Mouse (Mus musculus) megakaryocyte progenitor cell, adult 5-6 weeks (primary cell): ENCODE measurements around the gene Cpb2. TPM values are rescaled to one million over a fixed set of nuclear protein-coding genes. Genes with fewer than 3 reads are reported as not detected.

ENCODE experiments used
- ATAC-seq: replicated peaks from 2 replicates; pipeline ENCODE4 v1.8.0; 2016; ENCODE audit warnings: mild to moderate bottlenecking, moderate TSS enrichment, inconsistent platforms; ENCODE audit not compliant: poor library complexity
- total RNA-seq, 2 experiments: library from RNA; stranded (forward) in 1 of 2; stranded (reverse) in 1 of 2; fragments of 157-497, 149-512 nt in 1 of 2; fragments of 200-1000 nt in 1 of 2; gene quantifications; 2 replicates each; pipeline versions ENCODE4 v1.2.3 to v1.2.4; 2015 to 2017

Gene Cpb2
- total RNA-seq, 2 experiments from 2014 or later, result not detected

DNA sequence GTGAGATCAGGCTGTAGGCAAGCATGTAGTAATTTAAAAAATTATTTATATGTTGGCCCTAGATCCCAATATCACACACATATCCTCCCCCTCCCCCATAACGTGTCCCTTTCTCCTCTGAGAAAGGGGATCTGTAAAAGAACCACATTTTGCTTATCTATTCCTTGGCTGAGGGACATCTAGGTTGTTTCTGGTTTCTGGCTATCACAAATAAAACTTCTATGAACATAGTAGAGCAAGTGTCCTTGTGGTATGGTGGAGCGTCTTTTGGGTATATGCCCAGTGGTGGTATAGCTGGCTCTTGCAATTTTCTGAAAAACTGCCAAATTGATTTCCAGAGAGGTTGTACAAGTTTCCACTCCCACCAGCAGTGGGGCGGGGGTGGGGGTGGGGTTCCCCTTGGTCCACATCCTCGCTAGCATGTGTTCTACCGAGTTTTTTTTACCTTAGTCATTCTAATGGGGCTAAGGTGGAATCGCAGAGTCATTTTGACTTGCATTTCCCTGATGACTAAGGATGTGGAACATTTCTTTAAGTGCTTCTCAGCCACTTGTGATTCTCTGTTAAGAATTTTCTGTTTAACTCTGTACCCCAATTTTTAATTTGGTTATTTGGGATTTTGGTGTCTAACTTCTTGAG, 3.9 kb upstream of the Cpb2 start:
- ATAC-seq, result peak; percentile 78

DNA sequence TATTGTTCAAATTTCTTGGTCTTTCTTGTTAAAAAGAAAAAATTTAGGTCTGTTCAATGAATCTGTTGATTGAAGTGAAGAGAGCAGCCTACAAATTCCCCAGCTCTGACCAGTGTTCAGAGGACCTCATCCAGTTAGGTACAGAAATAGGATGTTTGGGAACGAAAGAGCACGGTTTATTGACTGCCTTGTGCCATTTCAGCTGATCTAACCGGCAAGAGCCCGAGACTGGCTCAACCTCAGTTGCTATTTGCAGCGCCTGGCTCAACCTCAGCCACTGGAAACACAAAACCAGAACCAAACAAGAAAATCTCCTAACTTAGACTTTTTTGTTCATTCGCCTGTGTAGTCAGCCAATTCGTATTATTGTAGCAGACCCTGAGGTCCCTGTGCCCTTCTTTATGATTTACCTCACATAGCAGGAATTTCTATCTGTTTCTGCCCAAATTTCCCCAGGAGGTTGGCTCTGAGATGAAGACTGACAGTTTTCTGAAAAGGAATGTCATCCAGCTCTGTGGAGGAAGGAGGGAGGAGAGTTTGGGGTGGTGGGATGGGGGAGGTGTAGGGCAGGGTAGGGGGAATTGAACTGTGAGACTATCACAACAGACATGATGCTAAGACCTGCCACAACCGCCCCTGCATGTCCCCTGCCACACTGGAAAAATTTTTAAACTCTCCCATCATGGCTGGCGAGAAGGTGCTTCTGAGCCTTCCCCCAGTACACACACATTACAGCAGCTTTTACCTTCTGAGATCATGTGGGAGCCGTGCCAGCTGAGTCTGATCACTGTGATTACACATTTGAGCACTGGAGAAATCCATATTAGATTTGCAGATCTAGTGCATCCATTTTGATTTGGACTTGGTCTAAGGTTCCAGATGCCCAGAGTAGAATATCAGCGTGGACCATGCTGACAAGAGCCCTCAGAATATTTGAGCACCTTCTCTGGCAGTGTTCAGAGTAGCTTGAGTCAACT, 4.2 kb downstream of the Cpb2 start:
- no peak for ATAC-seq

DNA sequence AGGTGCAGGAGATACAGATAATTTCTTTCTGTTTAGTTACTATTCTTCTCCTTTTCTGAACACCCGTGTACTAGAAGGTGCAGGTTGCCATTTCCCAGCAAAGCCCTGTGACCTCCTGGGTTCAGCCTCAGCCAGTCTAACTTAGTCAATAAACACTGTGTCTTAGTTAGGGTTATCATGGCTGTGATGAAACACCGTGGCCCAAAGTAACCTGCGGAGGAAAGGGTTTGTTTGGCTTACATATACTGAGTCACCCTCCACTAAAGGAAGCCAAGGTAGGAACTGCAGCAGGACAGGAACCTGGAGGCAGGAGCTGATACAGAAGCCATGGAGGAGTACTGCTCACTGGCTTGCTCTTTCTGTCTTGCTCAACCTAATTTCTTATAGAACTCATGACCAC, 8.3 kb downstream of the Cpb2 start:
- ATAC-seq, result no peak

DNA sequence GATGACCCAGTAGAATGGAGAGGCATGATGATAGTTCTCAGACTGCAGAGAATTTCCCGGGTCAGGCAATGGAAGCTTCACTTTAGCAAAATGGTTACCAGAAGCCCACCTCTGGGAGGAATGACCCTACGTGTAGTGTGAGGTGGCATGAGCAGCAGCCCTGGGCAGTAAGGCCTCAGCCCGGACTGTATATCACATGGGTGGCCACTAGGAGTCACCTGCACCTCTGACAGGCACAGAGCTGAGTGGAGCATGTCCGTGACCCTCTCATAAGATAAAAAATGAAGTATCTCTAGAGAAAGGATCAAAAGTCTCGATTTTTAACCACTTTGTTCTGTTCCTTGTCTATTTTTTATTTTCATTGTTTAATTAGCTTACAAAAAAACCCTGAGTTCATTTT, 14.4 kb downstream of the Cpb2 start:
- ATAC-seq, result peak; percentile 96

GRCm38 (mm10) chr14:75269531-75269930, 27.4 kb downstream of the Cpb2 start:
- ATAC-seq, result no peak

DNA sequence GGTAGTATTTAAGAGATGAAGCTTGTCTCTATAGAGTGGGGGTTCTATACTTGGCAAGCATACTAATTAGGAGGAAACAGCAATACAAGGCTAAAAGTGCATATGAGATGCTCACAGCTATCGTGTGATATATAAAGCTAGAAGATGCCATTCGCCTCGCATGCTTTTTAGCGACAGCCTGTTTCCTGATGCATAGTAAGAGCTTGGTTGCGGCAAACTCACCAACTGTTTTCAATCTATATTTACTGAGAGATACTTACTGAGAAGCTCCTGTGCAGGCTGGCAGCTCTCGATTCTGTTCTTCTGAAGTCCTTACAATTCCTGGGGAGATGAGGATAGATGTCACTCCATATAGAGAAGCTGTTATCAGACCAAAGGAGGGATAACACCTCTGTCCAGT, 37.6 kb downstream of the Cpb2 start:
- ATAC-seq, result no peak

DNA sequence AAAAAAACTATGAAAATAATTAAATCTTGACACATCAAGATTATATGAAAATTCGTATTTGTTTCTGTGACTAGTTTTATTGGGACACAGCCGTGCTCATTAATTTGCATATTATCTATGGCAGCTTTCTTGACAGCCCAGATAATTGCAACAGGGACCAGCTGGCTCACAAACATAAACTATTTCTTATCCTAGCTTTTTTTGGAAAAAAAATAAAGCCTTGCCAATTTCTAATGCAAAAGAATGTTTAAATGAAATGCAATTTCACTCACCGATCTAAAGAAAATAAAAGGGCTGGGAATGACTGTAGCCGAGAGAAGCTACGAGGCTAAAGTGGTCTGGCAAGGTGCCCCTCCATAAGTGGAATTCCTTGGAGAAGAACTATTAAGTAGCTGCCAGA, 38.3 kb downstream of the Cpb2 start:
- ATAC-seq, result no peak

GRCm38 (mm10) chr14:75283609-75284192, 41.6 kb downstream of the Cpb2 start:
- peak; percentile 11 for ATAC-seq

DNA sequence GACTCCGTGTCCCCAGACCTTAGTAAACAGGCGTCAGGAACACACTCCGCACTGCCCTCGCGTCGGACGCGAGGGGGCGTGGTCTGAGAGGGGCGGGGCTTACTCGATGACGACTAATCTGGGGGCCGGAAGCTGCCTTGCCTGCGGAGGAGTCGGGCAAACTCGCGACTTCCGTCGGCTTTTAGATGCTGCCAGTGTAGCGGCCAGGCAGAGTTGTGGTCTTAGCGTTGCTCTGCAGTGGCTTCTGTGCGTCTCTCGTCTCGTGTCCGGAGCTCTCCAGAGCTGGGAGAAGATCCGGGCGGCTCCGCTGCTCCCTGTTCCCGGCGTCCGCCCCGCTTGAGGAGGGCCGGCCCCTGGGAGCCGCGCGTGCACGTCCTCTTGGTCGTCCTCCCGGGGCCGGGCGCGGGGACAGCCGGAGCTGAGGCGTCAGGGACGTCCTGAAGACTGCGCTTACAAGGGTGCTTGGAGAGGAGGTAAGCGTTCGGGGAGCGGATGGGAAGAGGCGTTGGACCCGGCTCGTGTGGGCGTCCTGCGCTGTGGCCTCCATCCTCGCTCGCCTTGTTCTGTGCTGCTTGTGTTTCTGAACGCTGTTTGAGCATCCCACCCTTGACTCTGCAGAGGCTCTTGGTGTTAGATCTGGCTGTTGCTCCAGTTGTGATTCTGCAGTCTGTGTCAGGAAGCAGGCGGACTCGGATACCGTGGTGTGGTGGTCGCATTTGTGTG, 42.3 kb downstream of the Cpb2 start, which contains the start of gene Zc3h13:
Gene Zc3h13 (plus strand): TSS at position 181 of the 723 bp plus-strand sequence.
- peak; percentile 99 for ATAC-seq

- ATAC-seq, result 0 out of 2 replicates have a peak, but pooled peaks have one; percentile 9
Measured at GRCm38 (mm10) chr14:75301081-75301480, 59.0 kb downstream of the Cpb2 start.

GRCm38 (mm10) chr14:75303807-75304206, 61.7 kb downstream of the Cpb2 start:
- no peak for ATAC-seq

- ATAC-seq, result no peak
Measured at GRCm38 (mm10) chr14:75307855-75308254, 65.8 kb downstream of the Cpb2 start.

DNA sequence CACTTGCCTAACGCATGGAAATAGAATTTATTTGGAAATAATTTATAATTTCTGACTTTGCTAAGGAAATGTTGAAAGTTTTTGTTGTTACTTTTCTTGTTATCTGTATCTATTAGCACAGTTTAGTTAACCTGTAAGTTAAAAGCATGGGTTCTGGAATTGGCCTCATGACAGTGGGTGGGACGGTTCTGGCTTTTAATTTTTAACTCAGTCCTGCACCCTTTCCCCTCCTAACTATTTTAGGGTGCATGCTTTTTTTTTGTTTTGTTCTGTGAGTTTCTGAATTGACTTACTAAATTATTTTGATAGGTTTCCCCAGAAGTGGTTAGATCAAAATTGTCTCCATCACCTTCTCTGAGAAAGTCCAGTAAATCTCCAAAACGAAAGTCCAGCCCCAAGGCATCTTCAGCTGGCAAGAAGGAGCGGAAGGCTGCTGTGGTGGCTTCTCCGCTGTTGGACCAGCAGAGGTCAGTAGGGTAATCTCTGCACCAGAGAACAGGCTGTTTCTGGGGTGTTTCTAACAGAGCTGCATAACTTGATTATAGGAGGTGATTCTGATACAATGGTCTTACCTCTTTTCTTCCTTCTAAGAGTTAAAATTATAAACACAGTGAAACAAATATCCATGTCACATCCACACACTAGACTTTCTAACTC, 67.4 kb downstream of the Cpb2 start:
- ATAC-seq, result no peak

DNA sequence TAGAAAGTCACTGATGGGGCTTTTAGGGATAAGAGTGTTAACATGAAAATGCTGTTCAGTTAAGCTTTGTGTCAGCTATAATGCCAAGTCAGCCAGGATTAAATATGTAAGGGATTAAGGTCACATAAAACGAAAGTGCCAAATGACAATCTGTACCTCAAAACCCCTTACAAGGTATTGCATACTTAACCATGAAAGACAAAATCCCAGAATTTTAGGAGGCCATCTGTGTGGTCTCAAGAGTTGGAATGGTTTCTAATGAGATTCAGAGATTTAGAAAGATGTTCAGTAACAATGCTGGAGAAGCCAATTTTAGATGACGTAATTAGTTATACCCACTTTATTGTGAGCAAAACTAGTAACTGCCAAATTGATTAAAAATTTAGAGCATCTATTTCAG, 72.4 kb downstream of the Cpb2 start:
- no peak for ATAC-seq

- ATAC-seq, result 0 out of 2 replicates have a peak, but pooled peaks have one; percentile 26
Measured at GRCm38 (mm10) chr14:75318736-75319135, 76.6 kb downstream of the Cpb2 start.

- peak; percentile 61 for ATAC-seq
Measured at GRCm38 (mm10) chr14:75320269-75320668, 78.2 kb downstream of the Cpb2 start.

DNA sequence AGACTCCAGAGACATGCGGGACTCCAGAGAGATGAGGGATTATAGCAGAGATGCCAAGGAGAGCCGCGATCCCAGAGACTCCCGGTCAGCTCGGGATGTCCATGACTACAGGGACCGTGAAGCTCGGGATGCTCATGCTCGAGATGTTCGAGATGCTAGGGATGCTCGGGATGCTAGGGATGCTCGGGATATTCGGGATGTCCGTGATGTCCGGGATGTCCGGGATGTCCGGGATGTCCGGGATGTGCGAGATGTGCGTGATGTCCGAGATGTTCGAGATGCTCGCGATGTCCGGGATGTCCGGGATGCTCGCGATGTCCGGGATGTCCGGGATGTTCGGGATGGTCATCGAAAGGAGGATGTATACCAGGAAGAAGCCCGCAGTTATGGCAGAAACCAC, 81.3 kb downstream of the Cpb2 start:
- no peak for ATAC-seq

DNA sequence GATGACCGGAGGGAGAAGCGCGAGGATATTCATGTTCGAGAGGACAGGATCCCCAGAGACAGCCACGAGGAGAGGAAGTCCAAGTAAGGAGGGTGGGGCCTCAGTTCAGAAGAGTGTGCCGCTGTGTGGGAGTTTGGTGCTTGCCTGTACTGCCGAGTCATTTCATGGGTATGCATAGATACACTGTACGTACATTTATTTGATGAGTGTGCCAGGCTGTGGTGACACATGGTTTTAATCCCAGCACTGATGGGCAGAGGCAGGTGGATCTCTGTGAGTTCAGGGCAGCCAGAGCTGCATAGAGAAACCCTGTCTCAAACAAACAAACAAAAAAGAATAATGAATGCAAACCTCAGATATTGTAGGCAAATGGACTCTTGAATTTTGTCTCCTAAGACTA, 86.0 kb downstream of the Cpb2 start:
- no peak for ATAC-seq

DNA sequence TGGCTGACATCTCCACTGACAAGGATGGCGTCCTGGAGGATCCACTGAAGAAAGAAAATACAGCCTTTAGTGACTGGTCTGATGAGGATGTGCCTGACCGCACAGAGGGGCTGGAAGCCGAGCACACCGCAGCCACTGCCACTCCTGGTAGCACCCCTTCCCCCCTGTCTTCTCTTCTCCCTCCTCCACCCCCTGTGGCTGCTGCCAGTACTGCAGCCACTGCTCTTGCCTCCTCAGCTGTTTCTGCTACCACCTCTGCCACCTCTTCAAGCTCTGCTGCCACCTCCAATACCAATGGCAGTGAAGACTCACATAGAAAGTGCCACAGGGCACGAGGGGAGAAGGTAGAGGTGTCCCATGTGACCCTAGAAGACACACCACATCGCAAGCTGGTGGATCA, 88.5 kb downstream of the Cpb2 start:
- ATAC-seq, result peak; percentile 83
